Mouse (Mus musculus): ENCODE results near the gene Trappc5. TPM values are rescaled to one million over a fixed set of nuclear protein-coding genes. Genes with fewer than 3 reads are reported as not detected.

Gene Trappc5
- total and polyA plus RNA-seq, 2 experiments = 15.3 to 22.5 TPM

GRCm38 (mm10) chr8:3687537-3687936, 11.4 kb downstream of the Trappc5 start:
- Histone ChIP-seq H3K79me2 (ENCODE audit: control insufficient read depth, insufficient read depth, low read length) (no peaks in the 10 kb centered on the region), H3K4me1 (ENCODE audit: control insufficient read depth, insufficient read depth, low read length) (no peaks in the 10 kb centered on the region), H3K9ac (ENCODE audit: low read depth, low read length) (no peak overlapping the region), H3K4me3 (ENCODE audit: insufficient read depth, low read depth, low read length) (no peak overlapping the region), H3K36me3 (ENCODE audit: control insufficient read depth, insufficient read depth, low read length) (no peaks in the 10 kb centered on the region), H3K27ac (replicated peaks; ENCODE audit: insufficient read depth, low read depth, low read length) (no peak overlapping the region), H3K27me3 (ENCODE audit: control insufficient read depth, insufficient read depth, low read length) (0 out of 2 replicates have a peak, but pooled peaks cover 3% of the 10 kb centered on the region)
- WGBS = 70% methylated on average over 6 of the region's 6 CpGs
- TF ChIP-seq CTCF (IDR thresholded peaks at IDR 0.05; ENCODE audit: low read depth, low read length) = no peak
- TF ChIP-seq POLR2A (IDR thresholded peaks at IDR 0.05; ENCODE audit: extremely low read depth, insufficient read depth, low read length) = no peak
- DNase-seq (ENCODE audit: extremely low read depth, low read depth, low spot score) = no peak

- H3K4me1 ChIP-seq (ENCODE audit: control insufficient read depth, insufficient read depth, low read length) = no peaks in the 10 kb centered on the region
- WGBS = 78% methylated on average over 3 of the region's 3 CpGs
- H3K4me3 ChIP-seq (ENCODE audit: insufficient read depth, low read depth, low read length) = no peak overlapping the region
- H3K36me3 ChIP-seq (ENCODE audit: control insufficient read depth, insufficient read depth, low read length) = no peaks in the 10 kb centered on the region
- no peak overlapping the region for H3K9ac ChIP-seq (ENCODE audit: low read depth, low read length)
- no peak for TF ChIP-seq CTCF (IDR thresholded peaks at IDR 0.05; ENCODE audit: low read depth, low read length)
- TF ChIP-seq POLR2A (IDR thresholded peaks at IDR 0.05; ENCODE audit: extremely low read depth, insufficient read depth, low read length) = no peak
- H3K79me2 ChIP-seq (ENCODE audit: control insufficient read depth, insufficient read depth, low read length) = no peaks in the 10 kb centered on the region
- no peak overlapping the region for H3K27ac ChIP-seq (replicated peaks; ENCODE audit: insufficient read depth, low read depth, low read length)
- DNase-seq (ENCODE audit: extremely low read depth, low read depth, low spot score) = no peak
- 0 out of 2 replicates have a peak, but pooled peaks cover 3% of the 10 kb centered on the region for H3K27me3 ChIP-seq (ENCODE audit: control insufficient read depth, insufficient read depth, low read length)
Measured at GRCm38 (mm10) chr8:3690774-3691173, 14.7 kb downstream of the Trappc5 start.

GRCm38 (mm10) chr8:3694121-3694520, 18.0 kb downstream of the Trappc5 start, which contains the start of gene Fcer2a:
Gene Fcer2a (minus strand): TSS chr8:3694175.
- no peak for DNase-seq (ENCODE audit: extremely low read depth, low read depth, low spot score)
- Histone ChIP-seq H3K79me2 (ENCODE audit: control insufficient read depth, insufficient read depth, low read length) (no peaks in the 10 kb centered on the region), H3K4me3 (ENCODE audit: insufficient read depth, low read depth, low read length) (no peak within 1 kb of the TSS), H3K36me3 (ENCODE audit: control insufficient read depth, insufficient read depth, low read length) (no peaks in the 10 kb centered on the region), H3K27ac (replicated peaks; ENCODE audit: insufficient read depth, low read depth, low read length) (no peak within 1 kb of the TSS), H3K4me1 (ENCODE audit: control insufficient read depth, insufficient read depth, low read length) (no peaks in the 10 kb centered on the region), H3K27me3 (ENCODE audit: control insufficient read depth, insufficient read depth, low read length) (0 out of 2 replicates have a peak, but pooled peaks cover 3% of the 10 kb centered on the region), H3K9ac (ENCODE audit: low read depth, low read length) (no peak within 1 kb of the TSS)
- TF ChIP-seq CTCF (IDR thresholded peaks at IDR 0.05; ENCODE audit: low read depth, low read length) (no peak), POLR2A (IDR thresholded peaks at IDR 0.05; ENCODE audit: extremely low read depth, insufficient read depth, low read length) (no peak)
- WGBS = 85% methylated on average over 3 of the region's 3 CpGs

- no peaks in the 10 kb centered on the region for H3K36me3 ChIP-seq (ENCODE audit: control insufficient read depth, insufficient read depth, low read length)
- TF ChIP-seq POLR2A (IDR thresholded peaks at IDR 0.05; ENCODE audit: extremely low read depth, insufficient read depth, low read length) (no peak), CTCF (IDR thresholded peaks at IDR 0.05; ENCODE audit: low read depth, low read length) (no peak)
- no peaks in the 10 kb centered on the region for H3K27me3 ChIP-seq (ENCODE audit: control insufficient read depth, insufficient read depth, low read length)
- no peaks in the 10 kb centered on the region for H3K4me1 ChIP-seq (ENCODE audit: control insufficient read depth, insufficient read depth, low read length)
- WGBS = 69% methylated on average over 1 of the region's 1 CpGs
- H3K79me2 ChIP-seq (ENCODE audit: control insufficient read depth, insufficient read depth, low read length) = no peaks in the 10 kb centered on the region
- no peak overlapping the region for H3K4me3 ChIP-seq (ENCODE audit: insufficient read depth, low read depth, low read length)
- no peak for DNase-seq (ENCODE audit: extremely low read depth, low read depth, low spot score)
- H3K9ac ChIP-seq (ENCODE audit: low read depth, low read length) = no peak overlapping the region
- H3K27ac ChIP-seq (replicated peaks; ENCODE audit: insufficient read depth, low read depth, low read length) = no peak overlapping the region
Measured at GRCm38 (mm10) chr8:3701491-3701890, 25.4 kb downstream of the Trappc5 start.

- H3K36me3 ChIP-seq (ENCODE audit: control insufficient read depth, insufficient read depth, low read length) = no peaks in the 10 kb centered on the region
- H3K27ac ChIP-seq (replicated peaks; ENCODE audit: insufficient read depth, low read depth, low read length) = no peak overlapping the region
- H3K4me3 ChIP-seq (ENCODE audit: insufficient read depth, low read depth, low read length) = no peak overlapping the region
- H3K4me1 ChIP-seq (ENCODE audit: control insufficient read depth, insufficient read depth, low read length) = no peaks in the 10 kb centered on the region; the same call in 1 of the 2 replicates
- H3K27me3 ChIP-seq (ENCODE audit: control insufficient read depth, insufficient read depth, low read length) = no peaks in the 10 kb centered on the region
- no peaks in the 10 kb centered on the region for H3K79me2 ChIP-seq (ENCODE audit: control insufficient read depth, insufficient read depth, low read length)
- no peak for DNase-seq (ENCODE audit: extremely low read depth, low read depth, low spot score)
- WGBS = 44% methylated on average over 4 of the region's 4 CpGs
- TF ChIP-seq CTCF (IDR thresholded peaks at IDR 0.05; ENCODE audit: low read depth, low read length) (peak; percentile 44; the same call in 1 of the 2 replicates), POLR2A (IDR thresholded peaks at IDR 0.05; ENCODE audit: extremely low read depth, insufficient read depth, low read length) (no peak)
- H3K9ac ChIP-seq (ENCODE audit: low read depth, low read length) = no peak overlapping the region
Measured at GRCm38 (mm10) chr8:3705711-3706110, 29.6 kb downstream of the Trappc5 start.

- peak overlapping the region; percentile 34 for H3K27ac ChIP-seq (replicated peaks; ENCODE audit: insufficient read depth, low read depth, low read length)
- WGBS = 50% methylated on average over 7 of the region's 7 CpGs
Measured at GRCm38 (mm10) chr8:3707611-3708010, 31.5 kb downstream of the Trappc5 start.

More at GRCm38 (mm10) chr8:3707611-3708010, 31.5 kb downstream of the Trappc5 start:
- Histone ChIP-seq H3K4me1 (ENCODE audit: control insufficient read depth, insufficient read depth, low read length) (peaks cover 3% of the 10 kb centered on the region; the same call in 1 of the 2 replicates), H3K27me3 (ENCODE audit: control insufficient read depth, insufficient read depth, low read length) (no peaks in the 10 kb centered on the region), H3K4me3 (ENCODE audit: insufficient read depth, low read depth, low read length) (no peak overlapping the region), H3K79me2 (ENCODE audit: control insufficient read depth, insufficient read depth, low read length) (no peaks in the 10 kb centered on the region), H3K36me3 (ENCODE audit: control insufficient read depth, insufficient read depth, low read length) (no peaks in the 10 kb centered on the region), H3K9ac (ENCODE audit: low read depth, low read length) (no peak overlapping the region)
- no peak for TF ChIP-seq CTCF (IDR thresholded peaks at IDR 0.05; ENCODE audit: low read depth, low read length)
- no peak for TF ChIP-seq POLR2A (IDR thresholded peaks at IDR 0.05; ENCODE audit: extremely low read depth, insufficient read depth, low read length)
- DNase-seq (ENCODE audit: extremely low read depth, low read depth, low spot score) = no peak
